Mouse (Mus musculus): ENCODE results near the gene Tcp11. TPM values are rescaled to one million over a fixed set of nuclear protein-coding genes. Genes with fewer than 3 reads are reported as not detected.
A peak's percentile ranks its signal among the peaks of the same experiment; 100 is the strongest.

Gene Tcp11
- polyA plus RNA-seq, 1 experiment from 2014 or later: 1.1 TPM

GRCm38 (mm10) chr17:28101902-28102319 lies 21.5 kb upstream of the Tcp11 start:
- Histone ChIP-seq H3K4me1 (replicated peaks; ENCODE audit: control insufficient read depth, insufficient read depth) (no peaks in the 10 kb centered on the region), H3K4me3 (ENCODE audit: low read depth, low read length) (no peak overlapping the region), H3K4me2 (replicated peaks; ENCODE audit: low read depth) (no peak overlapping the region), H3K27me3 (ENCODE audit: control insufficient read depth, insufficient read depth, low read length) (no peaks in the 10 kb centered on the region), H3K9ac (ENCODE audit: low read length) (no peak overlapping the region), H3K9me3 (ENCODE audit: control insufficient read depth, low read length) (no peaks in the 10 kb centered on the region), H3K27ac (replicated peaks) (no peak overlapping the region), H3K36me3 (ENCODE audit: control insufficient read depth, insufficient read depth, low read length) (no peaks in the 10 kb centered on the region)
- ATAC-seq (ENCODE audit: low FRiP score, low TSS enrichment) (no peak; the same call in 1 of the 2 replicates), DNase-seq (ENCODE audit: low spot score) (no peak)
- WGBS: 18% methylated on average over 10 of the region's 10 CpGs
- no peak for TF ChIP-seq CTCF (IDR thresholded peaks at IDR 0.05; ENCODE audit: low read depth)

- H3K27me3 ChIP-seq (ENCODE audit: control insufficient read depth, insufficient read depth, low read length): no peaks in the 10 kb centered on the region
- H3K4me2 ChIP-seq (replicated peaks; ENCODE audit: low read depth): no peak overlapping the region
- no peaks in the 10 kb centered on the region for H3K36me3 ChIP-seq (ENCODE audit: control insufficient read depth, insufficient read depth, low read length)
- no peak overlapping the region for H3K4me3 ChIP-seq (ENCODE audit: low read depth, low read length)
- H3K4me1 ChIP-seq (replicated peaks; ENCODE audit: control insufficient read depth, insufficient read depth): no peaks in the 10 kb centered on the region
- DNase-seq (ENCODE audit: low spot score) (no peak), ATAC-seq (ENCODE audit: low FRiP score, low TSS enrichment) (no peak)
- 43% methylated on average over 12 of the region's 12 CpGs for WGBS
- no peak overlapping the region for H3K9ac ChIP-seq (ENCODE audit: low read length)
- no peaks in the 10 kb centered on the region for H3K9me3 ChIP-seq (ENCODE audit: control insufficient read depth, low read length)
- no peak overlapping the region for H3K27ac ChIP-seq (replicated peaks)
- TF ChIP-seq CTCF (IDR thresholded peaks at IDR 0.05; ENCODE audit: low read depth) (no peak), EP300 (optimal IDR thresholded peaks at IDR 0.05) (no peak)
Measured at GRCm38 (mm10) chr17:28101284-28101887, 20.9 kb upstream of the Tcp11 start.

GRCm38 (mm10) chr17:28100669-28101068 lies 20.2 kb upstream of the Tcp11 start:
- Histone ChIP-seq H3K9ac (ENCODE audit: low read length) (no peak overlapping the region), H3K4me1 (replicated peaks; ENCODE audit: control insufficient read depth, insufficient read depth) (no peaks in the 10 kb centered on the region), H3K4me2 (replicated peaks; ENCODE audit: low read depth) (no peak overlapping the region), H3K4me3 (ENCODE audit: low read depth, low read length) (no peak overlapping the region), H3K9me3 (ENCODE audit: control insufficient read depth, low read length) (no peaks in the 10 kb centered on the region), H3K36me3 (ENCODE audit: control insufficient read depth, insufficient read depth, low read length) (no peaks in the 10 kb centered on the region), H3K27me3 (ENCODE audit: control insufficient read depth, insufficient read depth, low read length) (no peaks in the 10 kb centered on the region), H3K27ac (replicated peaks) (no peak overlapping the region)
- ATAC-seq (ENCODE audit: low FRiP score, low TSS enrichment): no peak
- no peak for DNase-seq (ENCODE audit: low spot score)
- TF ChIP-seq CTCF (IDR thresholded peaks at IDR 0.05; ENCODE audit: low read depth) (peak; percentile 44), EP300 (optimal IDR thresholded peaks at IDR 0.05) (no peak)
- WGBS: 92% methylated on average over 1 of the region's 1 CpGs

- no peak overlapping the region for H3K27ac ChIP-seq (replicated peaks)
- WGBS: 70% methylated on average over 3 of the region's 3 CpGs
- TF ChIP-seq EP300 (optimal IDR thresholded peaks at IDR 0.05) (no peak), CTCF (IDR thresholded peaks at IDR 0.05; ENCODE audit: low read depth) (no peak)
Measured at GRCm38 (mm10) chr17:28099086-28099485, 18.6 kb upstream of the Tcp11 start.

GRCm38 (mm10) chr17:28097308-28097707 lies 16.9 kb upstream of the Tcp11 start:
- Histone ChIP-seq H3K4me1 (replicated peaks; ENCODE audit: control insufficient read depth, insufficient read depth) (no peaks in the 10 kb centered on the region), H3K4me2 (replicated peaks; ENCODE audit: low read depth) (no peak overlapping the region), H3K9me3 (ENCODE audit: control insufficient read depth, low read length) (no peaks in the 10 kb centered on the region), H3K27me3 (ENCODE audit: control insufficient read depth, insufficient read depth, low read length) (no peaks in the 10 kb centered on the region), H3K27ac (replicated peaks) (no peak overlapping the region), H3K9ac (ENCODE audit: low read length) (no peak overlapping the region), H3K36me3 (ENCODE audit: control insufficient read depth, insufficient read depth, low read length) (no peaks in the 10 kb centered on the region), H3K4me3 (ENCODE audit: low read depth, low read length) (no peak overlapping the region)
- WGBS: 83% methylated on average over 13 of the region's 13 CpGs
- ATAC-seq (ENCODE audit: low FRiP score, low TSS enrichment): no peak
- TF ChIP-seq CTCF (IDR thresholded peaks at IDR 0.05; ENCODE audit: low read depth): no peak
- no peak for TF ChIP-seq EP300 (optimal IDR thresholded peaks at IDR 0.05)
- DNase-seq (ENCODE audit: low spot score): no peak

More at GRCm38 (mm10) chr17:28099086-28099485, 18.6 kb upstream of the Tcp11 start:
- Histone ChIP-seq H3K36me3 (ENCODE audit: control insufficient read depth, insufficient read depth, low read length) (no peaks in the 10 kb centered on the region), H3K9ac (ENCODE audit: low read length) (no peak overlapping the region), H3K4me1 (replicated peaks; ENCODE audit: control insufficient read depth, insufficient read depth) (no peaks in the 10 kb centered on the region), H3K9me3 (ENCODE audit: control insufficient read depth, low read length) (no peaks in the 10 kb centered on the region), H3K4me3 (ENCODE audit: low read depth, low read length) (no peak overlapping the region), H3K4me2 (replicated peaks; ENCODE audit: low read depth) (no peak overlapping the region), H3K27me3 (ENCODE audit: control insufficient read depth, insufficient read depth, low read length) (no peaks in the 10 kb centered on the region)
- ATAC-seq (ENCODE audit: low FRiP score, low TSS enrichment): no peak
- DNase-seq (ENCODE audit: low spot score): no peak

- no peak overlapping the region for H3K4me2 ChIP-seq (replicated peaks; ENCODE audit: low read depth)
- TF ChIP-seq EP300 (optimal IDR thresholded peaks at IDR 0.05) (no peak), CTCF (IDR thresholded peaks at IDR 0.05; ENCODE audit: low read depth) (no peak)
- no peak overlapping the region for H3K27ac ChIP-seq (replicated peaks)
- H3K9ac ChIP-seq (ENCODE audit: low read length): no peak overlapping the region
- no peaks in the 10 kb centered on the region for H3K36me3 ChIP-seq (ENCODE audit: control insufficient read depth, insufficient read depth, low read length)
- no peaks in the 10 kb centered on the region for H3K9me3 ChIP-seq (ENCODE audit: control insufficient read depth, low read length)
- ATAC-seq (ENCODE audit: low FRiP score, low TSS enrichment) (no peak), DNase-seq (ENCODE audit: low spot score) (no peak)
- H3K27me3 ChIP-seq (ENCODE audit: control insufficient read depth, insufficient read depth, low read length): no peaks in the 10 kb centered on the region
- no peaks in the 10 kb centered on the region for H3K4me1 ChIP-seq (replicated peaks; ENCODE audit: control insufficient read depth, insufficient read depth)
- no peak overlapping the region for H3K4me3 ChIP-seq (ENCODE audit: low read depth, low read length)
- WGBS: 72% methylated on average over 10 of the region's 10 CpGs
Measured at GRCm38 (mm10) chr17:28096418-28096817, 16.0 kb upstream of the Tcp11 start.
